Mouse (Mus musculus): Measurements from ENCODE around the gene Siae. TPM values are rescaled to one million over a fixed set of nuclear protein-coding genes. Genes with fewer than 3 reads are reported as not detected.

Gene Siae
- polyA plus RNA-seq, 1 experiment from 2014 or later, result 8.6 TPM

GRCm38 (mm10) chr9:37539170-37540025 is 16.1 kb upstream of the Siae start, which contains the start of gene Vsig2:
Gene Vsig2 (plus strand): TSS chr9:37539255.
- no peak within 1 kb of the TSS for H3K4me2 ChIP-seq
- no peaks in the 10 kb centered on the region for H3K36me3 ChIP-seq (ENCODE audit: control insufficient read depth, insufficient read depth, low read length)
- WGBS, result 53% methylated on average over 23 of the region's 23 CpGs
- H3K9me3 ChIP-seq (ENCODE audit: control insufficient read depth, low read length), result no peaks in the 10 kb centered on the region
- peaks cover 5% of the 10 kb centered on the region; the same call in 1 of the 2 replicates for H3K4me1 ChIP-seq (replicated peaks; ENCODE audit: control insufficient read depth, insufficient read depth, low read length)
- no peaks in the 10 kb centered on the region for H3K27me3 ChIP-seq (replicated peaks; ENCODE audit: control insufficient read depth, insufficient read depth, low read length)
- peak; percentile 31 for DNase-seq (ENCODE audit: low spot score)
- no peak within 1 kb of the TSS for H3K4me3 ChIP-seq (ENCODE audit: low read depth, low read length)
- H3K27ac ChIP-seq (ENCODE audit: low read depth, low read length), result no peak within 1 kb of the TSS
- H3K9ac ChIP-seq (ENCODE audit: low read depth, low read length), result no peak within 1 kb of the TSS
- no peak for ATAC-seq (replicated peaks; ENCODE audit: low FRiP score)

GRCm38 (mm10) chr9:37540226-37540625 is 15.3 kb upstream of the Siae start:
- ATAC-seq (replicated peaks; ENCODE audit: low FRiP score) (no peak), DNase-seq (ENCODE audit: low spot score) (no peak)
- Histone ChIP-seq H3K4me2 (no peak overlapping the region), H3K4me1 (replicated peaks; ENCODE audit: control insufficient read depth, insufficient read depth, low read length) (peaks cover 9% of the 10 kb centered on the region), H3K27me3 (replicated peaks; ENCODE audit: control insufficient read depth, insufficient read depth, low read length) (peaks cover 2% of the 10 kb centered on the region), H3K9me3 (ENCODE audit: control insufficient read depth, low read length) (no peaks in the 10 kb centered on the region), H3K36me3 (ENCODE audit: control insufficient read depth, insufficient read depth, low read length) (no peaks in the 10 kb centered on the region), H3K9ac (ENCODE audit: low read depth, low read length) (no peak overlapping the region), H3K27ac (ENCODE audit: low read depth, low read length) (no peak overlapping the region), H3K4me3 (ENCODE audit: low read depth, low read length) (no peak overlapping the region)
- WGBS, result 87% methylated on average over 4 of the region's 4 CpGs

GRCm38 (mm10) chr9:37540701-37541575 is 14.6 kb upstream of the Siae start:
- WGBS, result 78% methylated on average over 6 of the region's 6 CpGs

DNA sequence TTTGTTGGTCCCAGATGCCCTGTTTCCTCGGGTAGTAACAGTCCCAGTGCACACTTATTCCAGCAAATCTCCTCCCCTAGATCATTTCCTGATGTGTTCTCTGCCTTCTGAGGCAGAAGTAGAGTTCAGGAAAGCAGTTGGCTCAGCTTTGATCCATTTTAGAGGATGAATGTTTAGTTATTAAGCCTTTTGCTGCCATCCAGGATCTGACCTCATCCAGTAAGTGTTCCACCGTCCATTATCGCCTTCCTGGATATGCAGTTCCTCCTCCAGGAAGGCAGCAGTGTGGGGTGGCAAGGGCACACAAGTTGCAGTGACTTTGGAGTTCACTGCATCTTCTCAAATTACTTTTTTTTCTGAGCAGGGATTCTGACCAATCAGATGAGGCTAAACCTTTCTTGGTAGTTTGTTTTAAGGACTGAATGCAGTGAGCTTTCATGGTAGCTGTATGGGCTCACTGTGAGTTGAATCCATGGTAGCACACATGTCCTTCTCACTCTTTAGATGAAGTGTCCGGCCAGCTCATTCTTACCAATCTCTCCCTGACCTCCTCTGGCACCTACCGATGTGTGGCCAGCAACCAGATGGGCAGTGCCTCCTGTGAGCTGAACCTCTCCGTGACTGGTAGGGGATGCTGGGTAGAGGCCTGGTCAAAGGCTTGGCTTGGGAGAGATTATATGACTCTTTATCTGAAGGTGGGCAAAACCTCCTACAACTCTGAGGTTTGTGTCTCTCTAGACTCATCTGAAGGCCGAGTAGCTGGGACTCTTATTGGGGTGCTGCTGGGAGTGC is 13.5 kb upstream of the Siae start:
- ATAC-seq (replicated peaks; ENCODE audit: low FRiP score) (no peak), DNase-seq (ENCODE audit: low spot score) (no peak)
- WGBS, result 71% methylated on average over 7 of the region's 7 CpGs
- peaks cover 14% of the 10 kb centered on the region for H3K27me3 ChIP-seq (replicated peaks; ENCODE audit: control insufficient read depth, insufficient read depth, low read length)
- H3K9me3 ChIP-seq (ENCODE audit: control insufficient read depth, low read length), result no peaks in the 10 kb centered on the region
- no peak overlapping the region for H3K9ac ChIP-seq (ENCODE audit: low read depth, low read length)
- no peaks in the 10 kb centered on the region for H3K36me3 ChIP-seq (ENCODE audit: control insufficient read depth, insufficient read depth, low read length)
- H3K27ac ChIP-seq (ENCODE audit: low read depth, low read length), result no peak overlapping the region
- peaks cover 16% of the 10 kb centered on the region for H3K4me1 ChIP-seq (replicated peaks; ENCODE audit: control insufficient read depth, insufficient read depth, low read length)
- H3K4me3 ChIP-seq (ENCODE audit: low read depth, low read length), result no peak overlapping the region
- H3K4me2 ChIP-seq, result no peak overlapping the region

More at GRCm38 (mm10) chr9:37540701-37541575, 14.6 kb upstream of the Siae start:
- H3K4me1 ChIP-seq (replicated peaks; ENCODE audit: control insufficient read depth, insufficient read depth, low read length), result peaks cover 16% of the 10 kb centered on the region
- peaks cover 8% of the 10 kb centered on the region for H3K27me3 ChIP-seq (replicated peaks; ENCODE audit: control insufficient read depth, insufficient read depth, low read length)
- DNase-seq (ENCODE audit: low spot score) (no peak), ATAC-seq (replicated peaks; ENCODE audit: low FRiP score) (no peak)
- H3K27ac ChIP-seq (ENCODE audit: low read depth, low read length), result no peak overlapping the region
- H3K4me2 ChIP-seq, result no peak overlapping the region
- H3K4me3 ChIP-seq (ENCODE audit: low read depth, low read length), result no peak overlapping the region
- H3K9ac ChIP-seq (ENCODE audit: low read depth, low read length), result no peak overlapping the region
- H3K9me3 ChIP-seq (ENCODE audit: control insufficient read depth, low read length), result no peaks in the 10 kb centered on the region
- no peaks in the 10 kb centered on the region for H3K36me3 ChIP-seq (ENCODE audit: control insufficient read depth, insufficient read depth, low read length)

GRCm38 (mm10) chr9:37543869-37544440 is 11.5 kb upstream of the Siae start:
- H3K4me3 ChIP-seq (ENCODE audit: low read depth, low read length), result peak overlapping the region; percentile 46; the same call in 1 of the 2 replicates
- H3K36me3 ChIP-seq (ENCODE audit: control insufficient read depth, insufficient read depth, low read length), result no peaks in the 10 kb centered on the region
- peaks cover 14% of the 10 kb centered on the region for H3K27me3 ChIP-seq (replicated peaks; ENCODE audit: control insufficient read depth, insufficient read depth, low read length)
- H3K4me1 ChIP-seq (replicated peaks; ENCODE audit: control insufficient read depth, insufficient read depth, low read length), result peaks cover 16% of the 10 kb centered on the region
- no peaks in the 10 kb centered on the region for H3K9me3 ChIP-seq (ENCODE audit: control insufficient read depth, low read length)
- no peak overlapping the region for H3K9ac ChIP-seq (ENCODE audit: low read depth, low read length)
- no peak for DNase-seq (ENCODE audit: low spot score)
- no peak for ATAC-seq (replicated peaks; ENCODE audit: low FRiP score)
- H3K27ac ChIP-seq (ENCODE audit: low read depth, low read length), result no peak overlapping the region
- 40% methylated on average over 12 of the region's 12 CpGs for whole genome bisulfite sequencing
- H3K4me2 ChIP-seq, result peak overlapping the region; percentile 75

GRCm38 (mm10) chr9:37544447-37545165 is 10.9 kb upstream of the Siae start:
- Histone ChIP-seq H3K4me1 (replicated peaks; ENCODE audit: control insufficient read depth, insufficient read depth, low read length) (peaks cover 14% of the 10 kb centered on the region), H3K27me3 (replicated peaks; ENCODE audit: control insufficient read depth, insufficient read depth, low read length) (peaks cover 18% of the 10 kb centered on the region), H3K9ac (ENCODE audit: low read depth, low read length) (no peak overlapping the region; the same call in 1 of the 2 replicates), H3K4me2 (peak overlapping the region; percentile 75), H3K27ac (ENCODE audit: low read depth, low read length) (no peak overlapping the region), H3K36me3 (ENCODE audit: control insufficient read depth, insufficient read depth, low read length) (no peaks in the 10 kb centered on the region), H3K9me3 (ENCODE audit: control insufficient read depth, low read length) (no peaks in the 10 kb centered on the region), H3K4me3 (ENCODE audit: low read depth, low read length) (peak overlapping the region; percentile 46)
- DNase-seq (ENCODE audit: low spot score) (no peak), ATAC-seq (replicated peaks; ENCODE audit: low FRiP score) (peak; percentile 66)
- 4% methylated on average over 29 of the region's 29 CpGs for WGBS

DNA sequence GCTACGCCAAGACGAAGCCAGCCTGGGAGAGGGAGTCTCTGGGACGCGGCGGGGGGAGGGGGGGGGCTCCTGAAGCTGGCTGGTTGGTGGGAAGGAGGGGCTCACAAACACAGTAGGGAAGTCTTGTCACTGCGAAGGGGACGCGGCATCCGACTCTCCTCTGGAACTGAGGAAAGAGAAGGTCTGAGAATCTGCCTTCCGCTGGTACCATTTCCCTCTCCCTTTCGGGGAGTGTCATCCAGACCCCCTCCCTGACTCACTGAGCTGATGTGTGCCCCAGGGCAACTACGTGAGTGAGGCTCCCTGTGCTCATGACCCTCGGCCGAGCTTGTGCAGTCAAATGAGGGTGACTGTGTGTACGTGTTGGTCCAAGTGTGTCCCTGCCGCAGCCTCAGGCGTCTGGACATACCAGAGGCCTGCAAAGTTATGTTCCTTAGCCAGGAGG is 10.3 kb upstream of the Siae start:
- H3K36me3 ChIP-seq (ENCODE audit: control insufficient read depth, insufficient read depth, low read length), result no peaks in the 10 kb centered on the region
- ATAC-seq (replicated peaks; ENCODE audit: low FRiP score), result peak; percentile 25; the same call in 1 of the 2 replicates

More for the DNA sequence above, 10.3 kb upstream of the Siae start:
- WGBS, result 29% methylated on average over 17 of the region's 17 CpGs
- Histone ChIP-seq H3K4me3 (ENCODE audit: low read depth, low read length) (peak overlapping the region; percentile 46), H3K27ac (ENCODE audit: low read depth, low read length) (no peak overlapping the region), H3K9ac (ENCODE audit: low read depth, low read length) (no peak overlapping the region), H3K27me3 (replicated peaks; ENCODE audit: control insufficient read depth, insufficient read depth, low read length) (peaks cover 22% of the 10 kb centered on the region), H3K9me3 (ENCODE audit: control insufficient read depth, low read length) (no peaks in the 10 kb centered on the region), H3K4me1 (replicated peaks; ENCODE audit: control insufficient read depth, insufficient read depth, low read length) (peaks cover 14% of the 10 kb centered on the region), H3K4me2 (peak overlapping the region; percentile 75)
- no peak for DNase-seq (ENCODE audit: low spot score)

All from liver, embryonic 11.5 days (tissue).